Mouse (Mus musculus): ENCODE measurements around the gene Cnnm2.

Gene Cnnm2

DNA sequence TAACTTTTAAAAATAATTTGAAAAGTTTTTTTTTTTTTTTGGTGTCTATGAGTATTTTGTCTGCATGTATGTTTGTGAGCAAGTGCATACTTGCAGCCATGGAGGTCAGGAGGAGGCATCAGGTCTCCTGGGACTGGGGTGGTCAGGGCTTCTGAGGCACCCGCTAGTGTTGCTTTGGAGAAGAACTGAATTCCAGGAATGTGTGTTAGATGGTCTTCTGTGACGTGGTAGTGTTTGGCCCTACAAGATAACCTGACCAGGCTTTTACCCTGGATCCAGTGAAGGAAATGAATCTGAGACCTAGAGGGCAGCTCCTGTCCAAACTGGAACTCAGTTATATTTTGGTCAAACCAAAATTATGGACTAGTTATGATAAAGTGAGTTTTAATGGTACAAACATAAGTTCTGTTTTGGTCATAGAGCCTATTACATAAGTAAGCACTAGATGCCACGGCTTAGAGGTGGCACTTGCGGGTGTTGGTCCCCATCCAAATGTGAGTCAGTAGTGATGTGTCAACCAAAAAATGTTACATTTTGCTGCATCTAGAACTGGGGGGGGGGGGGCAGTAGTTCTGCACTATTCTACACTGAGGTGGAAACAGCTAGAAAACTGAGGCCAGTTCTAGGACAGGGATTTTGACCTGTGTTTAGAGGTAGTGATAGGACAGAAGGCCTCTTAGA lies 38.6 kb downstream of the Cnnm2 start:
- no peak for DNase-seq

GRCm38 (mm10) chr19:46801492-46801891 lies 40.1 kb downstream of the Cnnm2 start:
- DNase-seq, result no peak

DNA sequence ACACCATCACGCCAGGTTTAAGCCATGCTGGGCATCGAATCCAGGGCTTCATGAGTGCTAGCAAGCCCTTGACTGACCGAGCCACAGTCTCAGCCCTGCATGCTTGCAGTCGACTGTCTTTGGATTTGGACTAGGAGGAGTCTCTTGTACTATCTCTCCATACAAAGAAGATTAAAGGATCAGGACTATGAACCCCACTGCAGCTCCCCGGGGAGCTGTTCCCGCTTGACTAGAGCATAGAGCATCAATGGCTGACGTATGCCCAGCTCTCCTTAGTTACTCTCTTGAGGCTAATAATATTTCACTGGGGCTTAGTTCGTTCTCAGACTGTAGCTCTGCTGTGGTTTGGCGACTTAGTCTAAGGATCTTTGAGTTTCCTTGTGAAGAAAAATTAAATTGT lies 40.9 kb downstream of the Cnnm2 start:
- no peak for DNase-seq

DNA sequence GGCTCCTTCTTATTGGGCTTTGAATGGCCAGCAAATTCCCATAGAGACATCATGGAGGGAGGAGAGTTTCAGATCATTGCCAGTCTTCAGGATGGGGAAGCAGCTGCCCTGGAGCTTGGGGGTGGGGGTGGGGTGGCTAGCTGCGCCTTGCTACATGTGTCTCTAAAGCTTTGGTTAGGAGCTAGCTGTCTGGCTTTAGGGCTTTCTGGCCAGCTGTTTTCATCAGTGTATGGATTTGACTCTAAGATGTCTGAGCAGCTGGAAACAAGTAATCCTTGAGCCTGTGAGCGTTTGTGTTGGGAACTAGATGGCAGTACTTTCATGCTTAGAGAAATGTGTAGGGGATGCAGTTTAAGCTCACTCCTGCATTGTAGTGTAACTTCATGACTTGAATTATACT lies 42.3 kb downstream of the Cnnm2 start:
- DNase-seq, result no peak

DNA sequence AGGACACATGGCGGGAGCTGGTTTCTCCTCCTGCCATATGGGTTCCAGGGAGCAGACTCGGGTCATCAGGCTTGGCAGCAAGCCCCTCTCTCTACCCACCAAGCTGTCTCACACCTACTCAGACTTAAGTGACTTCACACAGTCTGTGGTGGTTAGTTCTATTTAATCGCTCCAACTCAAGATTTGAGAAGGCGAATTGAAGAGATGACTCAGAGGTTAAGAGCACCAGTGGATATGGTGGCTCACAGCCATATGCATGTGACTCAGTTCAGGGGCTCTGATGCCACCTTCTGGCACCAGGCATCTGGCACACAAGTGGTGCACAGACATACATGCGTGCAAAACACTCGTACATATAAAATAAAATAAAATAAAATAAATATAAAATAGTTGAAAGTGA lies 43.4 kb downstream of the Cnnm2 start:
- DNase-seq, result no peak

GRCm38 (mm10) chr19:46805933-46806688 lies 44.7 kb downstream of the Cnnm2 start:
- no peak for DNase-seq

- no peak for DNase-seq
Observed at GRCm38 (mm10) chr19:46808261-46808660, 46.9 kb downstream of the Cnnm2 start.

DNA sequence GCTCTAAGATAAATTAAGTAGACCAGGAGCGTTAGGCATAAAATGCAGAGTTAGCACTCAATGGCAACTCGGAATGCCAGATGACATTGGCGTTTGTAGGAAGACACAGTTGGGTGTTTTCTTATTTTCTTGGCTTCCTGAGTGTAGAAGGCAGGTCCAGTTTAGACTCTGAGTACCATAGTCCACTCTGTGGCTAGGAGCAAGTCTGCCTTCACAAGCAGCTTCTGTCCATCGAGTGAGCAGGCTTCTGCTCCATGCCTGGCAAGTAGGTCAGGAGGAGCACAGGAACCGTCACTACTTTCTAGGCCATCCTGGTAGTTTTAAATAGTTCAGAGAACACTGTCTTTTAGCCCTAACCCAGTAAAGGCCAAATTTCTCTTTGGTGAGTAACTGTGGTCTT lies 47.6 kb downstream of the Cnnm2 start:
- peak; percentile 37 to 42 for DNase-seq

DNA sequence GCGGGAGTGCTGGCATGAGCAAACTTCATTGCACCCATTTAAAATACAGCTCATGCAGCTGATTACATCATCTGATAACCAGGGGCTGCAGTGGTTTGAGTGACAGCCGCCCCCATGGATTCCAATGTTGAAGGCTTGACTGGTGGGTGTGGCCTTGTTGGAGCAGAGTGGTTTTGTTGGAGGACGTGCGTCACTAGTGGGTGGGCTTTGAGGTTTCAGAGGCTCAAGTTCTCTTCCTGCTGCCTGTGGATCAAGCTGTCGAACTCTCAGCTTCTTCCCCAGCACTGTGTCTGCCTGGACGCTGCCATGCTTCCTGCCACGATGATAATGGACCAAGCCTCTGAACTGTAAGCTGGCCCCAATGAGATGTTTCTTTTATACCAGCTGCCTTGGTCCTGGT lies 57.9 kb downstream of the Cnnm2 start:
- no peak for DNase-seq

DNA sequence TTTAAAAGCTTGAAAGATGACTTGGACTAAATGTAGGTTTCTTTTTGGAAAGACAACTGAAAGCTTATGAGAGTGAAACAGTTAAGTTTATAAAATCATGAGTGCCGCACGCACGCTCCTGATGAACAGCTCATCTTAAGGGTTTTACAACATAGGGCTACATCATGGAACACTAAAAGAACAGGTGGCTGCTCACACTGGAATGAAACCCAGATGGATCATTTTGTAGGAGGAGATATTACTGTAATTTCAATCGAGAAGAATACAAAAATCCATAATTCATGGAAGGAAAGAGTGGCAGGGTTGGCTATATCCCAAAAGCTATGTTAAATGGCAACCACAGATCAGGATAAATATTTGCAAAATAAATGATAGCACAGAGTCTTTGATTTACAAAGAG lies 61.1 kb downstream of the Cnnm2 start:
- DNase-seq, result no peak

DNA sequence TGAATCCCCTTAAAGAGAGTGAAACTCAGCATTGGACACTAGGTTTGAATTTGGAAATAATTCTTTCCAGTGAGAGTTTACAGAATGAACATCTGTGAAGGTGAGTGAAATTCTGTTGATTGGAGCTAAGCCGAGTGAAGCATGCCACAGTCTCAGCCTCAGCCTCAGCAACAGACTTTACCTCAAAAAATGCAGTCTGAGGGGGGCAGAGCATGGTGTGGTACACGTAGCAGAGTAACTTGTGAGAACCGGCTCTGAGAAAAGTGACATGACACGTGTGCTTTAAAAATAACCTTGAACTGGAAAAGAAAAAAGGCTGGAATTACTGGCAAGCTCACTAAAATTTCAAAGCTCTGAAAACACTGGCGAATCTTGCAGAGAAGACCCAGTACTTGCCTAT lies 62.4 kb downstream of the Cnnm2 start:
- no peak for DNase-seq

- peak in 1 of 2 experiments; percentile 25 for DNase-seq
Observed at GRCm38 (mm10) chr19:46824867-46825266, 63.5 kb downstream of the Cnnm2 start.

GRCm38 (mm10) chr19:46827654-46828165 lies 66.3 kb downstream of the Cnnm2 start:
- peak; percentile 40 to 74 for DNase-seq

- no peak for DNase-seq
Observed at GRCm38 (mm10) chr19:46828961-46829360, 67.6 kb downstream of the Cnnm2 start.

GRCm38 (mm10) chr19:46831381-46831780 lies 70.0 kb downstream of the Cnnm2 start:
- DNase-seq, result no peak

DNA sequence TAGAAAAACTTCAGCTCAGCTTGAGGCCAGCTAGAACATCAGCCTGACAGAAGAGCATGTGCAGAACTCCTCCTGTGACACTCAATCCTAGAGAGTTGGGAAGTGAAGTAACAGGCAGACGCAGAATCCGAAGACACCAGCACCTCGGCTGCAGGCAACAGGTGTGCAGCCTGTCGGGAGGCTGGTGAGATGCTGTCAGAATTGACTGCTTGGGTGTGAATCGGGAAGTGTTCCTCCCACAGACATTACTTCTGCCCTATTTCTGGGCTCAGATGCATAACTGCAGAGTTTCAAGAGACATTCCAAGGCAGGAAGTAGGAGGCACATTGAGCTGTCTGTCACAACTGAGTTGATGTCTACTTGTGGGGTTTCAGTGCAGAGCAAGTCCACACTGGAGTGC lies 72.9 kb downstream of the Cnnm2 start:
- DNase-seq, result no peak

GRCm38 (mm10) chr19:46835339-46835738 lies 73.9 kb downstream of the Cnnm2 start:
- no peak for DNase-seq

GRCm38 (mm10) chr19:46836085-46836484 lies 74.7 kb downstream of the Cnnm2 start:
- no peak for DNase-seq

DNA sequence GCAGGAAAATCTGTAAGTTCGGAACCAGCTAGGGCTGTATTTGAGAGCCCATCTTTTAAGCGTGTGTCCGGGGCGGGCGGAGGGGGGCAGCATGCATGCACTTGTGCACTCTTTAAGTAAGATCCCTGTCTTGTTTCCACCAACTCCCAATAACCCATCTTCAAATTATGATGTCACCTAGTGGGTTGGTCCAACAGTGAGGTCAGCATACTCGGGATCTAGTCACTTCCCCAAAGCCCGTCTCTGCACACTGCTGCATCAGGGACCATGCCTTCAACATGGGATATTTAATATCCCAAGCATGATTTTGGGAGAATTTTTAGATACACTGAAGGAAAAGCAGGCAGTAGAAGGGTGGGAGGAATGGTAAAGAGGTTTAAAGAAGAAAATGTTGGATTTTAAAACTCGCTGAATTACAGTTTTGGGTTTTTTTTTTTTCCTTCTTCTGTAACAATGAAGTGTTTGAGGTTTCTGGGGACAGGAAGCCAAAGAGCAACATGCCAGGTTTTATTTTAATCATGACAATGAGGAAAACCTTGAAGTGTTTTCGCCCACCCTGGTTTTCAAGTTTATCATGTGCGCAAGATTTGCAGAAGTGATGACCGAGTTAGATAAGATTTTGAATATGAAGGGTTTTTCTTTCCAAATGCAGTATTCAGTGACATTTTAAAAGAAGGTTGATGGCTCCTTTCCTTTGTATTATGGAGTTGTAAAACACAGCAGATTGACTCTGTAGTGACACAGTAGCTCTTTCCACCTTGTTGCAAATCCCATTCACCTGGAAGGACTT lies 76.1 kb downstream of the Cnnm2 start:
- DNase-seq, result no peak

- no peak for DNase-seq
Observed at GRCm38 (mm10) chr19:46841016-46841415, 79.6 kb downstream of the Cnnm2 start.

DNA sequence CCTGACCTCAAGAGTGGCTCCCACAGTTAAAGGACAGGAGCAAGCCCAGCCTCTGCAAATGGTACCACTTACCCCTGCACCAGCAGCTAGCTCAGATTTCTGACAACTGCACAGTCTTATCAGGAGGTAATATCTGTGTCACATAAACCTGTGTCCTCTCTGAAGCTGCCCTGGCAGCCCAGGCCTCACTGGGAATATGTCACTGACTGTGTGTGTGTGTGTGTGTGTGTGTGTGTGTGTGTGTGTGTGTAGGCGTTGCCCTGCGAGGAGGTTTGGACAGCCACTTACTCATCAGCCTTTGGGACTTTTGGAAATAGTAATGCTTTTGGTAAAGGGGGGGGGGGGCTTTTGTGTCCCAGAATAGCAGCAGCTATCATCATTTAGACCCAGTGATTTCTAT lies 81.6 kb downstream of the Cnnm2 start:
- no peak for DNase-seq

GRCm38 (mm10) chr19:46846056-46846455 lies 84.7 kb downstream of the Cnnm2 start:
- no peak for DNase-seq

DNA sequence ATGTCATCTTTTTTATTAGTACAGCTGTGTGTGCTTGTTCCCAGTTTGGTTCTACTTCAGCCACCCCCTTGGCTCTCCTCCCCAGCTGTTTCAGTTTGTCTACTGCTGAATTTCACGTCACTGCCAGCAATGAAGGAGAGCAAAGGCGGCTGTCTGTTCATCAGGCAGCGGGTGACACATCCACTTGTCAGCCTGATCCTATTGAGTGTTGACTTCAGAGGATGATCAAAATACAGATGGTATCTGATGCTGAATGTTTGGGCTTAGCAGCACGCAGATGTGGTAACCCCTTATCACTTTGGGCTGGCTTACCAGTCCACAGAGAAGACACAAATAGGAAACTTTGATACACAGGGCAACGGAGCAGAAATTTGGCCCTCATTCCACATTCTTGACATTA lies 85.1 kb downstream of the Cnnm2 start:
- no peak for DNase-seq
